Mouse (Mus musculus) activated CD4-positive, CD25-positive, alpha-beta regulatory T cell, adult 4 months (primary cell): ENCODE results near the gene Spata3. TPM values are rescaled to one million over a fixed set of nuclear protein-coding genes. Genes with fewer than 3 reads are reported as not detected.
"Not testable (repeated sequence)": the region's sequence is repeated elsewhere in the genome, so short reads cannot be mapped to it uniquely, and the experiment has no call there.

Experiments
- ATAC-seq: one replicate; pipeline ENCODE4 v1.8.0; 2017
- polyA plus RNA-seq, 2 experiments: library from polyadenylated mRNA; unstranded; fragments of 100-300 nt; shearing (Covaris generic); gene quantifications; one replicate each; pipeline ENCODE4 v1.2.1; 2017

Spata3 gene
- under 1 TPM in 1 of 2 experiments, not detected in 1; 0.49 TPM for polyA plus RNA-seq

DNA sequence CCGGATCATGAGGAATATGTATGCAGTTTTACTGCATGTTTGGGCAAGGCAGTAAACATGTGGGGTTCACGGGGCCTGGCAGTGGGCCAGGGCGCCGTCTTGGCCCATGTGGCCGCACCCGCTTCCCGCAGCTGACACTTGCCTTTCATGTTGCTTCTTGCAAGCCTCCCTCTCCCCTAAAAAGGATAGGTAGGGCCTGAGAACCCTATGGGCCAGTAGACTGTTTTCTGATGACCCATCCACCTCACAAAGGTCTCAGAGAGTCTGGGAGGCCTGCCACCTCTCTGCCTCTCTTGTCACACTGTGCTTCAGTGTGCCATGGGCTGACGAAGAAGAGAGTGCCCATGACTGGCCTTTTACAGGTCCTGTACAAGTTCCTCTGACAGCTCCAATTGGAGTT, at the start of gene Spata3:
TSS of gene Spata3 (plus strand) at position 301 of the 400 bp plus-strand sequence.
- no peak for ATAC-seq

DNA sequence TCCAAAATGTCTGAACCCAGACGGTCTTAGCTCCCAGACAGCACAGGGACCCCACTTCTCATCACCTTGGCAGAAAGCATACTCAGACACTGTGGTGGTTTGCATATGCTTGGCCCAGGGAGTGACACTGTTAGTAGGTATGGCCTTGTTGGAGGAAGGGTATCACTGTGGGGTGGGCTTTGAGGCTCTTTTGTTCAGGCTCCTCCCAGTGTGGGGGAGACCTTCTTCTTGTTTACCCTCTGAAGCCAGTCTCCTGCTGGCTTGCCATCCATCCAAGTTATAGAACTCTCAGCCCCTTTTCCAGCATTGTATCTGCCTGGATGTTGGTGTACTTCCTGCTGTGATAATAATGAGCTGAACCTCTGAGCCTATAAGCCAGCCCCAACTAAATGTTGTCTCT, 47.5 kb upstream of the Spata3 start:
- no peak for ATAC-seq

GRCm38 (mm10) chr1:85969519-85969918, 47.1 kb upstream of the Spata3 start:
- ATAC-seq, result no peak

- no peak for ATAC-seq
Measured at GRCm38 (mm10) chr1:85971070-85971469, 45.5 kb upstream of the Spata3 start.

- ATAC-seq, result no peak
Measured at GRCm38 (mm10) chr1:85972341-85972740, 44.3 kb upstream of the Spata3 start.

DNA sequence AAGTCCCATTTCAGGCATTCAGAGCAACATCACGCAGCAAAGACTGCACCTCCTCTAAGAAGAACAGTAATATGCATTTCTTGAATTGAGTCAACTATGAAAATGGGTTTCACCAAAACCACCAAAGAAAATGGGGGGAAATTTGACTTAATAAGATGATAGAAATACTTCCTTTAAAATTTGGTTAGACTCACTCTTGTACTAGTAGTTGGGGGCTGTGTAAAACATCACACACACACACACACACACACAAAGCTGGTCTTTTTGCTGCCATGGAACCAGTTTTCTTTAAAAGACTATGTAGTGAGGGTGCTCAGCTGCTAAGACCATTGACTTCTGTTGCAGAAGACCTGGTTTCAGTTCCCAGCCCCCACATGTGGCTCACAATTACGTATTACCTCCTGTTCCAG, 43.1 kb upstream of the Spata3 start:
- peak; percentile 49 for ATAC-seq

- no peak for ATAC-seq
Measured at GRCm38 (mm10) chr1:85977709-85978108, 38.9 kb upstream of the Spata3 start.

DNA sequence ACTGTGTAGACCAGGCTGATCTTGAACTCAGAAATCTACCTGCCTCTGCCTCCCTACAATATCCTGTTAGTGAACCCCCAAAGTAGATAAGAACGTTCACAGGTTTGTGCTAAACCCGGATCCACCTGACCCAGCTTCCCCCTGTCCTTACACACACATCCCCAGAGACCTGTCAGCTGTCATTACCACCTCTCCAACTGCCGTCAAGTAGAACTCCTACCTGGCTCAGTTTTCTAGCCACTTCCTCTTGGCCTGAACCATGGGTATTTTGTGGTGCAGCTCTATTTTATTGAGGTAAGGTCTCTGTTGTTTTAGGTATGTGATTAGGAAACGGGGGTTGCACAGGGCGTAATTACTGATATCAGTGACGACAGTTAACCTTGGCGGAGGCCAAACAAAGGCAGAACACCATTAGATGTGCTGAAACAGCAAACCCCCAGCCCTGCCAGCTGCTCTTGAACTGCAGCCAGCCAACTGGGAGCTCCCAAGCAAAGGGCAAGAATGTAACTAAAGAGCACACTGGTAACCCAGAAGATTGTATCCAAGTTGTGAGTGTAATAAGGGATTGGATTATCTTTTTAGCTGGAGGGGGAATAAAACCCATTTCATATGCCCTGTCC, 34.8 kb upstream of the Spata3 start:
- ATAC-seq, result no peak

GRCm38 (mm10) chr1:85985784-85986183, 30.8 kb upstream of the Spata3 start:
- no peak for ATAC-seq

DNA sequence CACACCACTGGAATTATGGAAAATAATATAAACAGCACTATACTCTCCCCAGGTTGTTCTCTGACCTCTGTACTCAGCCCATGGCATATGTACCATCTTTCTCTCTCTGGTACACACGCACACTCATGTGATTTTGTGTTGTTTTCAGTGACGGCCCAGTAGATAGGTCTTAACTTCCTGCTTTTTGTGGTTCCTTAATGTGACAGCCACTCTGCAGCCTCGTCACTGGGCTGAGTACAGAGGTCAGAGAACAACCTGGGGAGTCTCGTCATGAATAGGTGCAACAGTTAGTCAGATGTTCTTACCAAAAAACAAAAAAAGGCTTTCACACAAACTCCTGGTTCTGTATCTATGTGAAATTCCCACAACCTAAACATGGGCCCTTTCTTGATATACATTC, 28.3 kb upstream of the Spata3 start:
- ATAC-seq, result no peak

GRCm38 (mm10) chr1:85988882-85989281, 27.7 kb upstream of the Spata3 start:
- ATAC-seq, result not testable (repeated sequence)

- ATAC-seq, result no peak
Measured at GRCm38 (mm10) chr1:85992175-85992574, 24.4 kb upstream of the Spata3 start.

DNA sequence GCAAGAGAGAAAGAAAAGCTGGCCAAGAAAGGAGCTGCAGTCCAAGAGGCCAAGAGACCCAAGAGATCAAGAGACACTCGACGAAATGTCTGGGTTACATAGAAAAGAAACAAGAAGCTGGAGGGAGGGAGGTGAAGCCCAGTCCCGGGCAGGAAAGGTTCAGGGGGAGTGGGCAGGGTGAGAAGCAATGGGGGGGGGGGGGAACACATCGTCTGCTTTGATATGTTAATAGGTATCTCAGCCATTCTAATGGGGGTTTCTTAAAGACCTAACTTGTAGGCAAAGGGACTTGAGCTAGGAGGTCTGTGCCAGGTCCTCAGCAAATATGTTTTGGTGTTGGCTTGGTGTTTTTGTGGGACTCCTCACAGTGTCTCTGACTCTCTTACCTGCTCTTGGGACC, 23.1 kb upstream of the Spata3 start:
- no peak for ATAC-seq

DNA sequence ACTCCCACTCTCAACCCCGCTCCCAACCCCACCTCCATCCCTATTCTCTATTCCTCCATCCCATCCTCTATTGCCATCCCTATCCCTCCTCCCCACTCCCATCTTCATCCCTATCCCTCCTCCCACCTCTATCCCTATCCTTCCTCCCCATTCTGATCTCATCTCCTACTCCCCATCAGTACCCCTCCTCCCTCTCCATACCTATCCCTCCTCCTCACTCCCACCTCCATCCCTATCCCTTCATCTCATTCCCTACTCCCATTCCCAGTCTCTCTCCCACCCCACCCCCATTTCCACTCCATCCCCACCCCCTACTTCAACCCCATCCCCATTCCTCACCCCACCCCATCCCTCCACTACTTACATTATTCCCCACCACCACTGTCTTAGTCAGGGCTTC, 19.4 kb upstream of the Spata3 start:
- no peak for ATAC-seq

- ATAC-seq, result peak; percentile 93
Measured at GRCm38 (mm10) chr1:85998012-85998411, 18.6 kb upstream of the Spata3 start.

DNA sequence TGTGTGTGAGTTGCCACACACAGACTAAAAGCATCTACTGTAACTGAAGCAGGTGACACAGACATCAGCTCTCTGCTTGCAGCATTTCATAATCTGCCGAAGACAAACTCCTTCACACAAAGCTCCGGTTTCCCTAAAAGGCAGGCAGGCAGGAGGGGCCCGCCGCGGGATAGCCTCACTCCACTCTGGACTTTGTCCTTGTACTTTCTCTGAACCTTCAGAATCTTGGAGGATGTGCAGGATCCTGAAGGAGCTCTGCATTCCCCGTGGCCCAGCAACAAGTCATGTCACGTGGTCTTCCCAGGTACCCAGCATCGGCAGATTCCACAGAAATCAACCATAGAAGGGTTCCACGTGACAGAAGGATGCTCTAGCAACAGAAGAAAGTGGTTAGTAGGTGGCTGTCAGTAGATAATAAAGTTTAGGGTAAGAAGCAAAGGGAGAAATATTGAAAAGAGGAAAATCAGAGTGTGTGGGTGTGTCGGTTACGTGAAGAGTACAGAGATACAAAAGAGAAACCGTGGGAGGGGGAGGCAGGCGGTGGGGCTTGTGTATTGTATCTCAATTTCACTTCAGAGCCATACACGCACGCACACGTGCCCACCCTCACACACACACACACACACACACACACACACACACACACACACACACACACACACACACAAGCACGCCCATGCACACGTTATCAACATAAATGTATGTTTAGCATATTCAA, 16.6 kb upstream of the Spata3 start:
- peak; percentile 29 for ATAC-seq

DNA sequence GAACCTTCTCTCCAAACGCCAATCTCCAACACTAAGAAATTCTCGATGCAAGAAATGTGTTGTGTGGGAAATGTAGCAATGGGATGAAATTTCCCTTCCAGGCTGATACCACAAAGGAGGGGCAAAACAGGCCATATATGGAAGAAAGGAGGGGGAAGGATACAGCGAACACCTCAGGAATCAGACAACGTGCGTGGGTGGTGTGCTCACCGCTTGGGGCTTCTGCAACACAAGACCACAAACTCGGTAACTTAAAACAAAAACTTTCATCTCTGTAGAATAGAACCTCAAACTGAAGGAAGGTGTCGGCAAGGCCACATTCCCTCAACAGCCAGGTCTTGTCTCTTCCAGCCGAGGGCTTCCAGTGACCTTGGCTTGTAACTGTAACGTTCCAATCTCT, 11.1 kb upstream of the Spata3 start:
- ATAC-seq, result peak; percentile 51

GRCm38 (mm10) chr1:86006040-86006439, 10.6 kb upstream of the Spata3 start:
- peak; percentile 25 for ATAC-seq

DNA sequence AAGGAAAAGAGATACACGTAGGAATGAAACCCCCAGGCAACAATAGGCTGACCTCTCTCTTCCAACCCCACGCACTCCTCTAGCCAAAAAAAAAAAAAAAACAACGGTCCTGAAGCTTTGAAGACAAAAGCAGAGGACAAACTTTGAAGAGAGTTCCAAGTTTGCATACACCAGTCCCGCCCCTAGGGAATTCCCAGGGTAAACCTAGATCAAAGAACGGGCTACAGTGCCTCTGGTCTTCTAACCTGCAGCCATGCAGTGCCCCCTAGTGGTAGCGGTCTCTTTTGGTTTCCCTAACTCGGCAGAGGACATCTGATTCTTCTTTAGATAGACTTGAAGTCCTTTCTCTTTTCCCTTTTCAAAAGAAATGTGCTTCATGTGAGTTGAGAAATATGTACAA, 8.8 kb upstream of the Spata3 start:
- peak; percentile 81 for ATAC-seq

- peak; percentile 59 for ATAC-seq
Measured at GRCm38 (mm10) chr1:86015758-86016157, 858 bp upstream of the Spata3 start.

- ATAC-seq, result no peak
Measured at GRCm38 (mm10) chr1:86018235-86019055, 1.8 kb downstream of the Spata3 start.

DNA sequence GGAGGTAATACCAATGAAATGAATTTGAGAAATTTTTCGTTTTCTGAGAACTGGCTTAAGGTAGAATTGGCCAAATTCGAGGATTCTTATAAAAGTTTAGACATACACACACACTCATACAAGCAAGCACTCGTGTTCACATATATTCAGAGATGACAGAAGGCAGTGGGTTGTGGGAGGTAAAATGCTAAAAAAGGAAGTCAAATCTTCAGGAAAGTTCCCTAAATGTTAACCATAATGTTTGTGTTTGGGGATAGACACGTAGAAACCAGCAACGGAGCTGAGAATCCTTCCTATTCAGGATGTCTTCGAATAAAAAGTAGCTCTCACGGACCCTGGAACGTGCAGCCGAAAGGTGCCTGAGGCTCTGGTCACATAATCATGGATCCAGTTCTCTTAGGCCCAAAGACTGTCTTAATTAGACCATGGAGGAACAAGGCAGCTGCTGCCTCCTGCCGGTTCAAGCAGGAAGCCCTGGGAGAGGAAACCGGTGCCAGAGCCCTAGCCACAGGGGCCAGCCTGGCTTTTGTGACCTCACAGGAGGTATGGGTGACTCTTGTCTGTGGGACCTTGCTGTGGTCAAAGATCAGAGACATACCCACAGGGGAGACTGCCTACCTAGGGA, 4.9 kb downstream of the Spata3 start:
- no peak for ATAC-seq
